ENCODE assay signal across 8 mouse cellular contexts in genomic region chr4:104913291-104914129, GRCm38 (mm10). TPM values are rescaled to one million over a fixed set of nuclear protein-coding genes. Genes with fewer than 3 reads are reported as not detected.
DNase-seq lines count a peak whose midpoint lies in the region; ATAC-seq lines count a peak whose summit lies in the region.

Fyb2 (plus strand) TSS chr4:104913456.

- no peaks in the 10 kb centered on the region for H3K9me3 ChIP-seq in forebrain, embryonic 16.5 days (ENCODE audit: control insufficient read depth, low read length)
- H3K9me3 ChIP-seq in midbrain, embryonic 14.5 days (ENCODE audit: control insufficient read depth, low read length), result no peaks in the 10 kb centered on the region

- 0 out of 2 replicates have a peak within 1 kb of the TSS, but pooled peaks have one; percentile 10 for H3K4me3 ChIP-seq in forebrain, embryonic 16.5 days (replicated peaks; ENCODE audit: low read length)
- H3K4me3 ChIP-seq in midbrain, embryonic 14.5 days (replicated peaks; ENCODE audit: low read depth, low read length), result no peak within 1 kb of the TSS

- intact Hi-C loops in left cerebral cortex, postnatal 4 days (cut with DNase I), result no loop called here

- H3K27ac ChIP-seq in forebrain, embryonic 16.5 days (ENCODE audit: low read length), result no peak within 1 kb of the TSS
- H3K27ac ChIP-seq in midbrain, embryonic 14.5 days (replicated peaks; ENCODE audit: low read depth, low read length), result no peak within 1 kb of the TSS

- ATAC-seq in forebrain, embryonic 16.5 days, result no peak
- no peak for ATAC-seq in midbrain, embryonic 14.5 days (ENCODE audit: low FRiP score, low TSS enrichment)

- H3K4me2 ChIP-seq in forebrain, embryonic 16.5 days (ENCODE audit: low read length), result peak within 1 kb of the TSS; percentile 42
- peak within 1 kb of the TSS; percentile 39 for H3K4me2 ChIP-seq in midbrain, embryonic 14.5 days (ENCODE audit: low read length)

- H3K4me1 ChIP-seq in forebrain, embryonic 16.5 days (replicated peaks; ENCODE audit: control insufficient read depth, insufficient read depth, low read length), result 0 out of 2 replicates have a peak, but pooled peaks cover 2% of the 10 kb centered on the region
- H3K4me1 ChIP-seq in midbrain, embryonic 14.5 days (ENCODE audit: control insufficient read depth, insufficient read depth, low read length), result no peaks in the 10 kb centered on the region

- 19% methylated on average over 23 of the region's 23 CpGs for WGBS in forebrain, embryonic 16.5 days
- 24% methylated on average over 23 of the region's 23 CpGs for WGBS in midbrain, embryonic 14.5 days

- H3K9ac ChIP-seq in forebrain, embryonic 16.5 days (replicated peaks; ENCODE audit: low read depth, low read length), result 0 out of 2 replicates have a peak within 1 kb of the TSS, but pooled peaks have one; percentile 24
- no peak within 1 kb of the TSS for H3K9ac ChIP-seq in midbrain, embryonic 14.5 days (replicated peaks; ENCODE audit: low read length)

- peak; percentile 38 to 45 for DNase-seq in lung, adult 18-20 months
- DNase-seq in lung, postnatal 10 days, result no peak
- peak; percentile 30 to 57 for DNase-seq in kidney, postnatal 4 days
- no peak for DNase-seq in midbrain, embryonic 14.5 days
- DNase-seq in left cerebral cortex, postnatal 4 days, result no peak
- no peak for DNase-seq in thymus, postnatal 36 days
- no peak for DNase-seq in layer of hippocampus, postnatal 36 days

- no peaks in the 10 kb centered on the region for H3K36me3 ChIP-seq in forebrain, embryonic 16.5 days (ENCODE audit: control insufficient read depth, insufficient read depth)
- no peaks in the 10 kb centered on the region for H3K36me3 ChIP-seq in midbrain, embryonic 14.5 days (ENCODE audit: control insufficient read depth, insufficient read depth, low read length)

- no peaks in the 10 kb centered on the region for H3K27me3 ChIP-seq in forebrain, embryonic 16.5 days (replicated peaks; ENCODE audit: control insufficient read depth, insufficient read depth, low read length)
- no peaks in the 10 kb centered on the region for H3K27me3 ChIP-seq in midbrain, embryonic 14.5 days (ENCODE audit: control insufficient read depth, insufficient read depth, low read length)

RNA-seq across cellular contexts. Expression of gene Fyb2, which starts in this region (rescaled TPM):
- polyA plus RNA-seq in forebrain, embryonic 16.5 days (2015; fragmentation: Nextera tagmentation; extraction: Ambion mirVana), result 0.07 and 0.28 TPM in 2 replicates
- 0.14 and 0.38 TPM in 2 replicates for polyA plus RNA-seq in midbrain, embryonic 14.5 days (2014; fragmentation: Nextera tagmentation; extraction: Ambion mirVana)
- total RNA-seq in left cerebral cortex, postnatal 4 days (2021), result under 1 TPM; 0.50 to 0.74 TPM
- total RNA-seq in layer of hippocampus, postnatal 36 days (2021), result 1 to 10 TPM; 2.4 to 2.5 TPM

Comparison
In these comparisons a context has a peak if more than half of its experiments do, and no peak if none do; other contexts are left out.
1. DNase-seq: peak in lung, adult 18-20 months (2 of 2) and kidney, postnatal 4 days (2 of 2); none in lung, postnatal 10 days (single experiment), midbrain, embryonic 14.5 days (single experiment), left cerebral cortex, postnatal 4 days (single experiment), thymus, postnatal 36 days (0 of 2) and layer of hippocampus, postnatal 36 days (0 of 2).